Mouse (Mus musculus) embryonic facial prominence, embryonic 15.5 days (tissue): ENCODE measurements around the gene Nptn. TPM values are rescaled to one million over a fixed set of nuclear protein-coding genes. Genes with fewer than 3 reads are reported as not detected.

ENCODE experiments used
- ATAC-seq: fragments of 200-750 bp; cut with Nextera tagmentation; 2 replicates; pipeline ENCODE4 v1.8.0; 2017; ENCODE audit warnings: low read depth, moderate TSS enrichment; ENCODE audit not compliant: insufficient number of reproducible peaks, low FRiP score, low TSS enrichment
- H3K27ac ChIP-seq: fragments of 300-500 bp; sonication (generic); replicated peaks from 2 replicates; pipeline ENCODE4 v1.5.1; 2015; ENCODE audit warnings: mild to moderate bottlenecking, inconsistent platforms
- H3K27me3 ChIP-seq: fragments of 300-500 bp; sonication (generic); 2 replicates; pipeline ENCODE4 v1.6.1; 2015; ENCODE audit warnings: inconsistent platforms
- H3K36me3 ChIP-seq: fragments of 300-500 bp; sonication (generic); 2 replicates; pipeline ENCODE4 v1.6.1; 2015; ENCODE audit warnings: mild to moderate bottlenecking, inconsistent platforms
- H3K4me1 ChIP-seq: fragments of 300-500 bp; sonication (generic); 2 replicates; pipeline ENCODE4 v1.6.1; 2015; ENCODE audit warnings: inconsistent platforms
- H3K4me2 ChIP-seq: fragments of 300-500 bp; sonication (generic); replicated peaks from 2 replicates; pipeline ENCODE4 v1.6.1; 2015; ENCODE audit warnings: mild to moderate bottlenecking, inconsistent platforms
- H3K4me3 ChIP-seq: fragments of 300-500 bp; sonication (generic); replicated peaks from 2 replicates; pipeline ENCODE4 v1.5.1; 2015; ENCODE audit warnings: mild to moderate bottlenecking, inconsistent platforms
- H3K9ac ChIP-seq: fragments of 300-500 bp; sonication (generic); 2 replicates; pipeline ENCODE4 v1.6.1; 2015; ENCODE audit warnings: inconsistent platforms
- H3K9me3 ChIP-seq: fragments of 300-500 bp; sonication (generic); replicated peaks from 2 replicates; pipeline ENCODE4 v1.6.1; 2016; ENCODE audit warnings: inconsistent platforms
- WGBS: fragments of 180-500 bp; shearing (Covaris S2); methylation state at CpG from one replicate; pipeline ENCODE4 v1.1.7; 2015; 5-methylcytosine and 5-hydroxymethylcytosine counted together
- polyA plus RNA-seq: library from polyadenylated mRNA; unstranded; fragments of >200 nt; fragmentation: Nextera tagmentation; extraction: Ambion mirVana; gene quantifications from 2 replicates; pipeline ENCODE4 v1.2.1, GENCODE M21; 2015

Nptn gene
- polyA plus RNA-seq, 1 experiment from 2014 or later, result 123 TPM

- no peaks in the 10 kb centered on the region for H3K9me3 ChIP-seq
- ATAC-seq, result no peak
- no peaks in the 10 kb centered on the region for H3K27me3 ChIP-seq
- WGBS, result 74% methylated on average over 4 of the region's 4 CpGs
- H3K9ac ChIP-seq, result no peak overlapping the region
- peaks cover 30% of the 10 kb centered on the region for H3K36me3 ChIP-seq
- no peak overlapping the region for H3K27ac ChIP-seq
- H3K4me2 ChIP-seq, result no peak overlapping the region
- H3K4me1 ChIP-seq, result no peaks in the 10 kb centered on the region
- H3K4me3 ChIP-seq, result no peak overlapping the region
Observed at GRCm38 (mm10) chr9:58658596-58659309, 76.7 kb downstream of the Nptn start.

DNA sequence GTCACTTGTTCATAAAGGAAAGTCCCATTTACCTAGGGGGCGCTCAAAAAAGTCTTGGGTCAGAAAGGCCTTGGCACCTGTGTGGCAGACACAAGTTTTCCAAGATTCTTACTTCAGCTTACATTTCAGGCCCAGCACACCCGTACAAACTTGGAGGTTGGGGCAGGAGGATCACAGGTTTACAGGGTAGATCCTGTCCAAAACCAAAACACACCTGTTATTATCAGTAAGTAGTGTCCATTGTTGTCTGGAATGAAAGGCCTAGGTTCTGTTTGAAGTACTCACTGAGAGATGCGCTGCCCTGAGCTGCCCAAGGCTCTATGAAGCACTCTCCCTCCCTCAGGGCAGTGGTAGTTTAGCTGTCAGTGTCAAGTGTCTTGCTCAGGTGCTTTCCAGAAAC lies 77.3 kb downstream of the Nptn start:
- Histone ChIP-seq H3K9me3 (no peaks in the 10 kb centered on the region), H3K9ac (no peak overlapping the region), H3K27me3 (no peaks in the 10 kb centered on the region), H3K27ac (no peak overlapping the region), H3K4me1 (no peaks in the 10 kb centered on the region), H3K4me2 (no peak overlapping the region), H3K4me3 (no peak overlapping the region), H3K36me3 (peaks cover 30% of the 10 kb centered on the region)
- 74% methylated on average over 3 of the region's 3 CpGs for WGBS
- ATAC-seq, result no peak

DNA sequence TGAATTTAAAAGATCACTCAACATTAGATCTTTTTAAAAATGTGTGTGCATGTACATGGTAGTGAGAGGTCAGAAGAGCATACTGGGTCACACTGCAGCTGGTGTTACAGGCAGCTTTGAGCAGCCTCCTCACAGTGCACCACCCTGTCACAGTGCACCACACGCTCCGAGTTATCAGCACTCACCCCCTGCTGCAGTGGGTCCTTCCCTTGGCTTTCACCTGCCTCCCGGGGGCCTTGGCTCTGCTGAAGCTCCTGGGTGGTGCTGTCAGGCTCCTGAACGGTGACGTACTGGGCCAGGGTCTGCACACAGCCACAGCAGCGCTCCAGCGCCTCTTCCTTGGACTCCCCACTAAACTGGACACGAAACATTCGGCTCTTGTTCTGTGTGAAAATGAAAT lies 77.9 kb downstream of the Nptn start:
- ATAC-seq, result no peak
- Histone ChIP-seq H3K36me3 (peaks cover 30% of the 10 kb centered on the region), H3K9me3 (no peaks in the 10 kb centered on the region), H3K4me3 (no peak overlapping the region), H3K4me2 (no peak overlapping the region), H3K27me3 (no peaks in the 10 kb centered on the region), H3K9ac (no peak overlapping the region), H3K27ac (no peak overlapping the region), H3K4me1 (no peaks in the 10 kb centered on the region)
- WGBS, result 71% methylated on average over 9 of the region's 9 CpGs

DNA sequence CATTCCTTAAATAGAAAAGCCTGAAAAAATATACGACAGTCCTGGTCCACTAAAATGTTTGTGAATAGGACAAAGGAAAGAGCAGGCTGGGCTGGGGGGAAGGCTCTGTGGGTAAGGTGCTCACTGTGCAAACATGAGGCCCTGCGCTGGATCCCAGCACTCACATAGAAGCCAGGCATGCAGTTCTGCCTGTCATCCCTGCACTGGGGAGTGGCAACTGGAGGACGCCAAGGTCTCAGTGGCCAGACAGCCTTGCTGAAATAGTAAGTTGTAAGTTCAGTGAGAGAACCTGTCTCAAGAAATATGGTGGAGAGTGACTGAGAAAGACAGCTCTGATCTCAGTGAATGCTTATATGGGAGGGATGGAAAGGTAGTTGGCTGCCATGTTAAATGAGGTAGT lies 78.6 kb downstream of the Nptn start:
- no peaks in the 10 kb centered on the region for H3K4me1 ChIP-seq
- no peaks in the 10 kb centered on the region for H3K9me3 ChIP-seq
- no peaks in the 10 kb centered on the region for H3K27me3 ChIP-seq
- no peak overlapping the region for H3K4me3 ChIP-seq
- no peak overlapping the region for H3K27ac ChIP-seq
- ATAC-seq, result no peak
- no peak overlapping the region for H3K4me2 ChIP-seq
- WGBS, result 87% methylated on average over 3 of the region's 3 CpGs
- H3K9ac ChIP-seq, result no peak overlapping the region
- H3K36me3 ChIP-seq, result peaks cover 30% of the 10 kb centered on the region

DNA sequence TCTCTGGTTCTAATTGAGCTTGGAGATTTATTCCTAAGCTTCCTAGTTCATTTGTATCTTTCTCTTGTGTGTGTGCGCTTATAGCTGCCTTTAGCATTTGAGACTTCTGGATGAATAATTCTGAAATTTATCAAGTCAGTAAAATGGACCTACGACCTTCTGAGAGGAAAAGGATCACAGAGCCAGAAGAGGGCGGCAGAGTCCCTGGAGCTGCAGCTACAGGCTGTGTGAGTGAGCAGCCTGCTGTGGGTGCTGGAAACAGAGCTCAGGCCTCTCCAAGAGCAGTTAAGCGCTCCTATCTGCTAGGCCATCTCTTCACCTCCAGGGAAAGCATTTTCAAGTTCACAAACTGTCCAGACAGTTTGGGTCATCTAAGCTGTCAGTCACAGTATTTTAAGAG lies 80.0 kb downstream of the Nptn start:
- no peak for ATAC-seq
- Histone ChIP-seq H3K9ac (no peak overlapping the region), H3K4me2 (no peak overlapping the region), H3K36me3 (peaks cover 30% of the 10 kb centered on the region), H3K9me3 (no peaks in the 10 kb centered on the region), H3K27ac (no peak overlapping the region), H3K27me3 (no peaks in the 10 kb centered on the region), H3K4me1 (no peaks in the 10 kb centered on the region), H3K4me3 (no peak overlapping the region)
- WGBS, result 92% methylated on average over 4 of the region's 4 CpGs

- peaks cover 29% of the 10 kb centered on the region for H3K36me3 ChIP-seq
- H3K9me3 ChIP-seq, result no peaks in the 10 kb centered on the region
- H3K4me1 ChIP-seq, result no peaks in the 10 kb centered on the region
- no peak for ATAC-seq
- H3K4me3 ChIP-seq, result no peak overlapping the region
- WGBS, result 85% methylated on average over 3 of the region's 3 CpGs
- no peaks in the 10 kb centered on the region for H3K27me3 ChIP-seq
- no peak overlapping the region for H3K27ac ChIP-seq
- H3K9ac ChIP-seq, result no peak overlapping the region
- no peak overlapping the region for H3K4me2 ChIP-seq
Observed at GRCm38 (mm10) chr9:58662791-58663190, 80.8 kb downstream of the Nptn start.

DNA sequence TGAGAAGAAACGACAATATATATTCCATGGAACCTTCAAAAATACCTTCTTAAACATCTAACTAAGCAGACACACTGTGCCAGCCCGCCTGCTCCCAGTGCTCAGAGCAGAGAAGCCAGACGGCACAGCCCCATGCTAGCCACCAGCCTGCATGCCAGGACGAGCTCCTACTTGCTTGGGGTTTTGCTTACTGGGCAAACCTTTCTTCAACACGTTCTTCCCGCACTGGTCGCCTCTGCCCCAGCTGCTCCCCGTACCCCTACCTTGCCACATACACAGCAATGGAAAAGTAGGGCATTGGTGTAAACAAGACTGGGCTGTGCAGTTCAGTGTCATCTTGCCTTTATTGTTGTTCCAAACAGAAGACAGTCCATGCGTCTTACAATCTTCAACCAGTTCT lies 83.5 kb downstream of the Nptn start:
- Histone ChIP-seq H3K4me3 (no peak overlapping the region), H3K9me3 (no peaks in the 10 kb centered on the region), H3K27ac (no peak overlapping the region), H3K4me2 (no peak overlapping the region), H3K36me3 (peaks cover 15% of the 10 kb centered on the region; the same call in 1 of the 2 replicates), H3K9ac (no peak overlapping the region), H3K4me1 (no peaks in the 10 kb centered on the region), H3K27me3 (no peaks in the 10 kb centered on the region)
- no peak for ATAC-seq
- 69% methylated on average over 9 of the region's 9 CpGs for WGBS

DNA sequence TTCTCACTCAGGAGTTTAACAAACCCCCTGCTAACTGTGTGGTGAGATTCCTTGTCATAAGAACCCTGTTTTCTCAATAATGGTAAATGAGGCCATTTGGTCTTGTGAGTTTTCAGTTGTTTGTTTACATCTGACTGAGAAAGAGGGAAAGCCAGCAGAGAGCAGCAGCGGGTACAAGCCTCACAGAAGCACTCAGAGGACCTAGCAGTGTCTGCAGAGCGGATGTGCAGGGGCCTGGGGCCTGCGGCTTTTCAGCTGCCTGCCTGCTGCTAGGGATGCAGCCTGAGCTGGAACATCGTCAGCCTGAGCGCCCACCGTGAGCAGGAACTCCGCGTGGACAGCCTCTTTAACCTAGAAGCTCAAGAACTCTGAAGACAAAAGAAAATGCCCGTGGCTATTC lies 84.2 kb downstream of the Nptn start:
- no peak overlapping the region for H3K9ac ChIP-seq
- 48% methylated on average over 9 of the region's 9 CpGs for WGBS

GRCm38 (mm10) chr9:58667244-58667643 lies 85.2 kb downstream of the Nptn start:
- Histone ChIP-seq H3K4me3 (no peak overlapping the region), H3K36me3 (peaks cover 8% of the 10 kb centered on the region; the same call in 1 of the 2 replicates), H3K9ac (no peak overlapping the region), H3K4me1 (0 out of 2 replicates have a peak, but pooled peaks cover 3% of the 10 kb centered on the region), H3K27ac (no peak overlapping the region), H3K27me3 (no peaks in the 10 kb centered on the region), H3K4me2 (no peak overlapping the region), H3K9me3 (no peaks in the 10 kb centered on the region)
- ATAC-seq, result no peak
- WGBS, result 60% methylated on average over 9 of the region's 9 CpGs

More for the DNA sequence above, 84.2 kb downstream of the Nptn start:
- Histone ChIP-seq H3K9me3 (no peaks in the 10 kb centered on the region), H3K4me2 (no peak overlapping the region), H3K36me3 (peaks cover 15% of the 10 kb centered on the region; the same call in 1 of the 2 replicates), H3K4me3 (no peak overlapping the region), H3K4me1 (no peaks in the 10 kb centered on the region), H3K27ac (no peak overlapping the region), H3K27me3 (no peaks in the 10 kb centered on the region)
- ATAC-seq, result no peak

- Histone ChIP-seq H3K4me2 (no peak overlapping the region), H3K27me3 (no peaks in the 10 kb centered on the region), H3K4me1 (0 out of 2 replicates have a peak, but pooled peaks cover 7% of the 10 kb centered on the region), H3K9me3 (no peaks in the 10 kb centered on the region), H3K4me3 (no peak overlapping the region), H3K36me3 (peaks cover 1% of the 10 kb centered on the region; the same call in 1 of the 2 replicates), H3K9ac (no peak overlapping the region), H3K27ac (no peak overlapping the region)
- no peak for ATAC-seq
- 93% methylated on average over 3 of the region's 3 CpGs for WGBS
Observed at GRCm38 (mm10) chr9:58668171-58668570, 86.1 kb downstream of the Nptn start.

DNA sequence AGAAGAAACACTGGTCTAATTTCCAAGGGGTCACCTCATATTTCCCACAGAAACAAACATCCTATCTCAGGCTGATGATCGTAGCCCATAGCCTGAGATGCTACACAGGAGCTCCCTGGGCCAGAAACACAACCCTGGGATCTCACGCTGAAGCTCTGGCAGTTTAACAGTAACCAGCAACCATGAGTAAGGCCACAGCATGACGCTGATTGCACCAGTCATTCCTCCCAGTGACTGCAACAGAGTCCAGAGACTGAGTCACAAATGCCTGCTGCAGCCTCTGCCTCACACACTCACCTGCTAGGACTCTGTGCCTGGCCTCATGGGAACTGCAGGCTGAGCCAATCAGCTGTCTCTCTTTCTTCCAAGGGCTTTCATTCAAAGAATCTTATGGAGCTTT lies 87.0 kb downstream of the Nptn start:
- WGBS, result 63% methylated on average over 3 of the region's 3 CpGs
- no peak for ATAC-seq

DNA sequence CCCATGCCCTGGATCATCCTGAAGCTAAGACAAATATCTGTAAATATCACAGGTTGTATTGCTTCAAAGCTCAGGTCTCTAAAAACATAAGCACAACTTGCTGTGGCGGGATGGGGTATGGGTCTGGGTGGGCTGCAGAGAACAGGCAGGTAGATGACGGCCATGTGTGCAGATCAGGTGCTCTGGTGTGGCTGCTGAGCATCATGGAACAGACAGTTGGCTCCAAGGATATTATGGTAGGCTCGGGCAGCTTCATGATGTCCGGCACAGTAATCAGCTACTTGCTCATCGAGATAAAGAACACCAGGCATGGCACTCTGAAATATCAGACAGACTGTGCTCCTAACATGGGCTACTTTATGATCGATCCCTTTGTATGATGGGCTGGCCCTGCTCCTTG lies 87.8 kb downstream of the Nptn start:
- Histone ChIP-seq H3K9me3 (no peaks in the 10 kb centered on the region), H3K36me3 (no peaks in the 10 kb centered on the region), H3K4me3 (no peak overlapping the region), H3K4me2 (no peak overlapping the region), H3K4me1 (0 out of 2 replicates have a peak, but pooled peaks cover 7% of the 10 kb centered on the region), H3K9ac (no peak overlapping the region), H3K27me3 (no peaks in the 10 kb centered on the region), H3K27ac (no peak overlapping the region)
- WGBS, result 86% methylated on average over 6 of the region's 6 CpGs
- ATAC-seq, result no peak

More for the DNA sequence above, 87.0 kb downstream of the Nptn start:
- H3K27me3 ChIP-seq, result no peaks in the 10 kb centered on the region
- H3K4me1 ChIP-seq, result 0 out of 2 replicates have a peak, but pooled peaks cover 7% of the 10 kb centered on the region
- H3K9me3 ChIP-seq, result no peaks in the 10 kb centered on the region
- no peak overlapping the region for H3K4me2 ChIP-seq
- H3K27ac ChIP-seq, result no peak overlapping the region
- H3K4me3 ChIP-seq, result no peak overlapping the region
- H3K36me3 ChIP-seq, result no peaks in the 10 kb centered on the region
- no peak overlapping the region for H3K9ac ChIP-seq
